ENCODE assay signal across 8 mouse cellular contexts in the genomic region with DNA sequence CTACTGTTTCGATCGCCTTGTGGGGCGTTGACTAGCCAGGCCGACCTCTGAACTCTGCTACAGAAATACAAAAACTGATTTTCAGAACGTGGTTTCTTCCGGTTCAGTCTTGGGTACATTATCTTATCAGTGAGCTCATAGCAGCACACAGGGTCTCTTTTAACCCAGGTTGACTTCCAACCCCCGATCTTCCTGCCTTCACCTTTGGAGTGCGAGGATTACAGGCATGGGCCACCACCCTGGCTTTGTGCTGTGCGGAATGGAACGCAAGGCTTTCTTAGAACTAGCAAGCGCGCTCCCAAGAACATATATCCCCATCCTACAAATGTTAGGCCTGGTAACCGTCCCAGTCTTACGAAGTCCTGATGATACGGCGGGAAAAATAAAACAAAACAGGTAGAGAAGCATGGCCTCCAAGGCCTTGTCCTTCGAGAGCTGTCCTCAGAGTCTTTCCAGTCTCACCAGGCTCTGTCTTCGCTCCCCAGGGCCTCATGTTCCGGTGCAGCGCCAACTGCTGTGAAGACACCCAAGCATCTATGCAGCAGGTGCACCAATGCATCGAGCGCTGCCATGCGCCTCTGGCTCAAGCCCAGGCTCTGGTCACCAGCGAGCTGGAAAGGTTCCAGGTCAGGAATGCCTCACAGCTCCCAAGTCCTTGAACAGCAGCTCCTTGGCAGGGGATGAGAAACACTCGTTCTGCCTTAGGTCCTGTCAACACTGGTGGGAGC. TPM values are rescaled to one million over a fixed set of nuclear protein-coding genes. Genes with fewer than 3 reads are reported as not detected.
DNase-seq lines count a peak whose midpoint lies in the region; ATAC-seq and TF ChIP-seq lines count a peak whose summit lies in the region.

No protein-coding gene starts in this region.

- H3K9ac ChIP-seq in forebrain, postnatal 0 days: peak overlapping the region; percentile 87
- peak overlapping the region; percentile 86 for H3K9ac ChIP-seq in intestine, embryonic 14.5 days (ENCODE audit: low read length)

- H3K9me3 ChIP-seq in forebrain, postnatal 0 days (ENCODE audit: low read length): no peaks in the 10 kb centered on the region
- H3K9me3 ChIP-seq in intestine, embryonic 14.5 days (ENCODE audit: control insufficient read depth, low read length): no peaks in the 10 kb centered on the region
- H3K9me3 ChIP-seq in midbrain, embryonic 10.5 days (replicated peaks): no peaks in the 10 kb centered on the region

- intact Hi-C loops in heart, postnatal 25 days (cut with DNase I): loop anchor here (10.0 kb wide), 2 partner anchors 341 to 431 kb away; partner anchors contain the start of gene Add2
- intact Hi-C loops in left cerebral cortex, postnatal 4 days (cut with DNase I): loop anchor here (10.0 kb wide), 1 partner anchor 341 kb away; the partner anchor contains the start of gene Add2

- H3K27ac ChIP-seq in brown adipose tissue, adult 24 weeks (replicated peaks; ENCODE audit: low read depth, low read length): peak overlapping the region; percentile 25
- H3K27ac ChIP-seq in forebrain, postnatal 0 days (ENCODE audit: low read depth, low read length): peak overlapping the region; percentile 88
- H3K27ac ChIP-seq in intestine, embryonic 14.5 days (ENCODE audit: low read depth): peak overlapping the region; percentile 82
- peak overlapping the region; percentile 94 for H3K27ac ChIP-seq in midbrain, embryonic 10.5 days (replicated peaks)

- H3K4me2 ChIP-seq in forebrain, postnatal 0 days (ENCODE audit: low read depth): peak overlapping the region; percentile 98
- H3K4me2 ChIP-seq in intestine, embryonic 14.5 days (ENCODE audit: low read length): peak overlapping the region; percentile 84

- no peak for ATAC-seq in forebrain, postnatal 0 days
- ATAC-seq in intestine, embryonic 14.5 days (replicated peaks; ENCODE audit: low FRiP score, low TSS enrichment, low read depth): peak; percentile 1; the same call in 1 of the 2 replicates

- 28% methylated on average over 25 of the region's 25 CpGs for WGBS in forebrain, postnatal 0 days
- WGBS in intestine, embryonic 14.5 days: 39% methylated on average over 25 of the region's 25 CpGs
- WGBS in midbrain, embryonic 10.5 days: 50% methylated on average over 25 of the region's 25 CpGs

- no peak; the same call in 1 of the 2 replicates for TF ChIP-seq CTCF in forebrain, postnatal 0 days (IDR thresholded peaks at IDR 0.05; ENCODE audit: low read depth)

- DNase-seq in heart, adult 11 months: peak; percentile 95
- no peak for DNase-seq in heart, postnatal 25 days (ENCODE audit: low spot score)
- DNase-seq in forebrain, postnatal 0 days: peak; percentile 51
- DNase-seq in intestine, embryonic 14.5 days (ENCODE audit: low spot score): peak; percentile 74
- DNase-seq in left cerebral cortex, postnatal 4 days: peak; percentile 72
- DNase-seq in midbrain, embryonic 10.5 days (ENCODE audit: low spot score): no peak
- DNase-seq in testis, postnatal 14 days (ENCODE audit: low spot score): peak; percentile 59

- no peaks in the 10 kb centered on the region for H3K4me1 ChIP-seq in brown adipose tissue, adult 24 weeks (ENCODE audit: control insufficient read depth, insufficient read depth, insufficient read length, low read length)
- H3K4me1 ChIP-seq in forebrain, postnatal 0 days (ENCODE audit: insufficient read depth): peaks cover 13% of the 10 kb centered on the region
- peaks cover 12% of the 10 kb centered on the region for H3K4me1 ChIP-seq in intestine, embryonic 14.5 days (replicated peaks; ENCODE audit: control insufficient read depth, insufficient read depth, low read length)
- peaks cover 32% of the 10 kb centered on the region for H3K4me1 ChIP-seq in midbrain, embryonic 10.5 days

- peak overlapping the region; percentile 76 for H3K4me3 ChIP-seq in brown adipose tissue, adult 24 weeks (ENCODE audit: insufficient read depth, low read depth, low read length)
- H3K4me3 ChIP-seq in forebrain, postnatal 0 days (ENCODE audit: low read depth, low read length): peak overlapping the region; percentile 61
- H3K4me3 ChIP-seq in intestine, embryonic 14.5 days (ENCODE audit: low read depth, low read length): peak overlapping the region; percentile 70
- H3K4me3 ChIP-seq in midbrain, embryonic 10.5 days: peak overlapping the region; percentile 84

- no peaks in the 10 kb centered on the region for H3K27me3 ChIP-seq in forebrain, postnatal 0 days (ENCODE audit: insufficient read depth, low read length)
- H3K27me3 ChIP-seq in intestine, embryonic 14.5 days (replicated peaks; ENCODE audit: control insufficient read depth, insufficient read depth, low read length): no peaks in the 10 kb centered on the region
- no peaks in the 10 kb centered on the region for H3K27me3 ChIP-seq in midbrain, embryonic 10.5 days (ENCODE audit: low read depth, poor library complexity, severe bottlenecking)

- H3K36me3 ChIP-seq in forebrain, postnatal 0 days (ENCODE audit: insufficient read depth): 0 out of 2 replicates have a peak, but pooled peaks cover 3% of the 10 kb centered on the region
- peaks cover 20% of the 10 kb centered on the region; the same call in 1 of the 2 replicates for H3K36me3 ChIP-seq in intestine, embryonic 14.5 days (ENCODE audit: control insufficient read depth, insufficient read depth, low read length)
- H3K36me3 ChIP-seq in midbrain, embryonic 10.5 days: peaks cover 31% of the 10 kb centered on the region

RNA-seq across cellular contexts. Expression of gene Fam136a, which starts 0.8 kb away (rescaled TPM):
- 10 to 100 TPM; 25.2 to 29.7 TPM for total RNA-seq in heart, postnatal 25 days (2021)
- polyA plus RNA-seq in brown adipose tissue, adult 24 weeks (2012; ENCODE audit: insufficient read depth, insufficient read length, missing spikeins): 43.3 and 73.3 TPM in 2 replicates
- 65.9 and 85.8 TPM in 2 replicates for total RNA-seq in forebrain, postnatal 0 days (2014; rRNA removed)
- 75.1 and 75.2 TPM in 2 replicates for polyA plus RNA-seq in forebrain, postnatal 0 days (2015; fragmentation: Nextera tagmentation; extraction: Ambion mirVana)
- 162 and 167 TPM in 2 replicates for polyA plus RNA-seq in intestine, embryonic 14.5 days (2014; fragmentation: Nextera tagmentation; extraction: Ambion mirVana)
- total RNA-seq in left cerebral cortex, postnatal 4 days (2021): 10 to 100 TPM; 45.4 to 50.4 TPM
- polyA plus RNA-seq in midbrain, embryonic 10.5 days (2016; fragmentation: Nextera tagmentation; extraction: Ambion mirVana): 169 and 196 TPM in 2 replicates

RNA-seq across cellular contexts. Expression of gene Snrpg, which starts 4.8 kb away (rescaled TPM):
- 10 to 100 TPM; 45.9 to 49.7 TPM for total RNA-seq in heart, postnatal 25 days (2021)
- 88.2 and 89.2 TPM in 2 replicates for polyA plus RNA-seq in brown adipose tissue, adult 24 weeks (2012; ENCODE audit: insufficient read depth, insufficient read length, missing spikeins)
- total RNA-seq in forebrain, postnatal 0 days (2014; rRNA removed): 72.0 and 101 TPM in 2 replicates
- 308 and 448 TPM in 2 replicates for polyA plus RNA-seq in forebrain, postnatal 0 days (2015; fragmentation: Nextera tagmentation; extraction: Ambion mirVana)
- polyA plus RNA-seq in intestine, embryonic 14.5 days (2014; fragmentation: Nextera tagmentation; extraction: Ambion mirVana): 787 and 872 TPM in 2 replicates
- total RNA-seq in left cerebral cortex, postnatal 4 days (2021): 100 to 1,000 TPM; 120 to 152 TPM
- polyA plus RNA-seq in midbrain, embryonic 10.5 days (2016; fragmentation: Nextera tagmentation; extraction: Ambion mirVana): 799 and 889 TPM in 2 replicates

RNA-seq across cellular contexts. Expression of gene Pcyox1, which starts 30.7 kb away (rescaled TPM):
- 10 to 100 TPM; 62.1 to 72.9 TPM for total RNA-seq in heart, postnatal 25 days (2021)
- 65.9 and 131 TPM in 2 replicates for polyA plus RNA-seq in brown adipose tissue, adult 24 weeks (2012; ENCODE audit: insufficient read depth, insufficient read length, missing spikeins)
- total RNA-seq in forebrain, postnatal 0 days (2014; rRNA removed): 105 and 113 TPM in 2 replicates
- polyA plus RNA-seq in forebrain, postnatal 0 days (2015; fragmentation: Nextera tagmentation; extraction: Ambion mirVana): 90.1 and 99.2 TPM in 2 replicates
- 81.6 and 87.9 TPM in 2 replicates for polyA plus RNA-seq in intestine, embryonic 14.5 days (2014; fragmentation: Nextera tagmentation; extraction: Ambion mirVana)
- total RNA-seq in left cerebral cortex, postnatal 4 days (2021): 100 to 1,000 TPM; 105 to 113 TPM
- polyA plus RNA-seq in midbrain, embryonic 10.5 days (2016; fragmentation: Nextera tagmentation; extraction: Ambion mirVana): 87.9 and 110 TPM in 2 replicates

RNA-seq across cellular contexts. Expression of gene Tia1, which starts 37.7 kb away (rescaled TPM):
- 10 to 100 TPM; 26.6 to 27.1 TPM for total RNA-seq in heart, postnatal 25 days (2021)
- polyA plus RNA-seq in brown adipose tissue, adult 24 weeks (2012; ENCODE audit: insufficient read depth, insufficient read length, missing spikeins): 15.2 and 19.3 TPM in 2 replicates
- 201 and 252 TPM in 2 replicates for total RNA-seq in forebrain, postnatal 0 days (2014; rRNA removed)
- polyA plus RNA-seq in forebrain, postnatal 0 days (2015; fragmentation: Nextera tagmentation; extraction: Ambion mirVana): 150 and 191 TPM in 2 replicates
- polyA plus RNA-seq in intestine, embryonic 14.5 days (2014; fragmentation: Nextera tagmentation; extraction: Ambion mirVana): 184 and 216 TPM in 2 replicates
- total RNA-seq in left cerebral cortex, postnatal 4 days (2021): 100 to 1,000 TPM; 192 TPM
- polyA plus RNA-seq in midbrain, embryonic 10.5 days (2016; fragmentation: Nextera tagmentation; extraction: Ambion mirVana): 221 and 253 TPM in 2 replicates

Comparison
In these comparisons a context has a peak if more than half of its experiments do, and no peak if none do; other contexts are left out.
1. DNase-seq: peak in heart, adult 11 months (single experiment), forebrain, postnatal 0 days (single experiment), intestine, embryonic 14.5 days (single experiment), left cerebral cortex, postnatal 4 days (single experiment) and testis, postnatal 14 days (single experiment); none in heart, postnatal 25 days (single experiment) and midbrain, embryonic 10.5 days (single experiment).
2. H3K27ac ChIP-seq: peak in every context shown above with its lines; median percentile 94 in midbrain, embryonic 10.5 days; 88 in forebrain, postnatal 0 days; 82 in intestine, embryonic 14.5 days; 25 in brown adipose tissue, adult 24 weeks.
3. Peak in every context shown above with its lines, with median percentiles within 50 percentile points of each other: H3K4me3 ChIP-seq.